Mouse (Mus musculus) gastrocnemius, postnatal 25 days (tissue): ENCODE data around the gene Mlec. TPM values are rescaled to one million over a fixed set of nuclear protein-coding genes. Genes with fewer than 3 reads are reported as not detected.
"Not testable (repeated sequence)": the region's sequence is repeated elsewhere in the genome, so short reads cannot be mapped to it uniquely, and the experiment has no call there.

Experiments
- DNase-seq: peaks from one replicate; pipeline ENCODE4 v3.0.0; 2022
- total RNA-seq, 2 experiments: library from RNA; stranded (reverse); gene quantifications; 1 replicate in 1 of 2; 2 replicates in 1 of 2; pipeline ENCODE4 v1.2.3; 2021

Gene Mlec
- total RNA-seq, 2 experiments from 2014 or later = 156 to 196 TPM

GRCm38 (mm10) chr5:115127421-115128179, 30.4 kb downstream of the Mlec start:
- no peak for DNase-seq

- DNase-seq = no peak
These were observed 31.2 kb downstream of the Mlec start for GRCm38 (mm10) chr5:115126578-115127312.

GRCm38 (mm10) chr5:115125211-115125871, 32.6 kb downstream of the Mlec start:
- peak; percentile 80 for DNase-seq

- no peak for DNase-seq
These were observed 33.3 kb downstream of the Mlec start for GRCm38 (mm10) chr5:115124690-115125089.

DNA sequence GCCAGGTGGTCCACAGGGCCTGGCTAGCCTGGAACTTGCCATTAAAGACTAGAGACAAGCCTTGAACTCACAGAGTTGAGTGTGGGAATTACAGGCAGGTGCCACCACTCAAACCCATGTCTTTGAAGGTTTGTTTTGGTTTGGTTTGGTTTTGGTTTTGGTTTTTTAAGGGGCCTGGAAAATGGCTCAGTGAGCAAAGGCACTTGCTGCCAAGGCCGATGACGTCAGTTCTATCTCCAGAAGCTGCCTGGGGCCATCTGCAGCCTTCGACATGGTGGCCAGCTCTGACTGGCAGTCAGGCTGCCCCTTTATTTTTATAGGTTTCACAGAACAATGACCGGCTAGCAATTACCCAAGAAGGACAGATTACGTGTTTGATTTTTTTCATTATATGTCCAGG, 37.0 kb downstream of the Mlec start:
- no peak for DNase-seq

GRCm38 (mm10) chr5:115118961-115119570, 38.9 kb downstream of the Mlec start, which contains the start of gene Acads:
Acads (minus strand) TSS chr5:115119346.
- peak; percentile 89 for DNase-seq

DNA sequence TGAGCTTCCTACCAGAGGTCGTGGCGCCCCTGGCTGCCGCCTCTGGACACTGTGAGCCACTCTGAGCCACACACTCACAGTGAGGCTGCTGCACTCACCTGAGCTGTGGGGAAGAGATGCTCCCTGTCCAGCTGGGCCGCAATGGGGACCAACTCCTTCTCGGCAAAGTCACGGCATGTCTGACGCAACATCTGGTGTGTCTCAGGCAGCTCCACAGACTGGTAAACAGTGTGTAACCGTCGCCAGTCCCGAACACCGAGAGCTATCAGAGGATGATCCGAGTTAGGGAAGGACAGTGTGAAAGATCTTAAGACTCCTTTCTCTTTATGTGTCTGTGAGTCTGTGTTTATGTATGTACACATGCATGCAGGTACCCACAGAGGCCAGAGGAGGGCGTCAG, 40.5 kb downstream of the Mlec start:
- DNase-seq = no peak

GRCm38 (mm10) chr5:115116426-115116825, 41.6 kb downstream of the Mlec start:
- DNase-seq = no peak

- DNase-seq = no peak
These were observed 43.5 kb downstream of the Mlec start for GRCm38 (mm10) chr5:115114501-115114900.

GRCm38 (mm10) chr5:115113244-115113643, 44.7 kb downstream of the Mlec start:
- no peak for DNase-seq

GRCm38 (mm10) chr5:115111156-115111555, 46.8 kb downstream of the Mlec start:
- DNase-seq = no peak

DNA sequence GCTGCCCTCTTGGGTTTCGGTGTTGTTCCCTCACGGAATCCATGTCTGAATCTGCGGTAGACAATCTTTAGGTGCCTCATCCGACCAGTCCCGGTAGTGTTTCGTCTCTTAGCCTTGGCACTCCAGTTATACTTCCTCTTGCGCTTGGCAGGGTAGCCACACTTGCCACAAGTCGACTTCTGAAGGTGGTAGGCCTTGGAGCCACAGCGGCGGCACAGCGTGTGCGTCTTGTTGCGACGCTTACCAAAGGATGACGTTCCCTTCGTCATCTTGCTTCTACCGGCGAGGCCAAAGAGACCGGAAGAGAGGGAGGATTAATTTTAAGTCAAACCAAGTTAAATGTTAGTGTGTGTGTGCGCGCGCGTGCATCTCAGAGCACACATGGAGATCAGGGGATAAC, 54.7 kb downstream of the Mlec start:
- not testable (repeated sequence) for DNase-seq

DNA sequence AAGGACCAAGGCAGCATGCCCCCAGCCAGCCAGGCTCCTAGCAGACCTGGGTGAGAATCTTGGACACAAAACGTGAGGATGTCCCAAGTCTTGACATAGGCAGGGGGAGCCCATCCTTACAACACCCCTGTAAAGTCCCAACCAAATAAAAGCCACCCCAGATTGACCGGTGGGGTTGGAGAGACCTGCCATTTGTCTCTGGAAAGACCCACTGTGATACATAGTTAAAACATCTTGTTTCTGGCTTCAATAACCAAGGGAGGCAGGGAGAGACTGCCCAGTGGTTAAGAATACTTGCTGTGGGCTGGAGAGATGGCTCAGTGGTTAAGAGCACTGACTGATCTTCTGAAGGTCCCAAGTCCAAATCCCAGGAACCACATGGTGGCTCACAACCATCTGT, 55.7 kb downstream of the Mlec start:
- DNase-seq = no peak

DNA sequence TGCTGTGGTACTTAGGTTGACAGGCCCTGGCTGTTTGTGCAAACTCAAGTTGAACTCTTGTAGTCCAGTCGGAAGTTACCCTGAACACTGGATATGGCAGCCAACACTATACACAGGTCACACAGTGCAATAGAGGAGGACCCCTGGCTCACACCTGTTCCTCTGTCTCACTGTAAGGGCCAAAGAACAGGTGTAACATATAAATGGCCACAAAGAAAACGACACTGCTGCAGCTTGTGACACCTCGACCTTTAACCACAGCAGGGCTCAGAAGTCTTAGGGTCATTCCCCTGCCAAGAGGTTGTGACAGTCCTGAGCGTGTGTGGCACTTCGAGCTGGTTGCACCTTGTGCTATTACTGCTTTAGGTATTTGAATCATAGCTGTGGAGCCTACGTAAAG, 57.5 kb downstream of the Mlec start:
- DNase-seq = no peak

DNA sequence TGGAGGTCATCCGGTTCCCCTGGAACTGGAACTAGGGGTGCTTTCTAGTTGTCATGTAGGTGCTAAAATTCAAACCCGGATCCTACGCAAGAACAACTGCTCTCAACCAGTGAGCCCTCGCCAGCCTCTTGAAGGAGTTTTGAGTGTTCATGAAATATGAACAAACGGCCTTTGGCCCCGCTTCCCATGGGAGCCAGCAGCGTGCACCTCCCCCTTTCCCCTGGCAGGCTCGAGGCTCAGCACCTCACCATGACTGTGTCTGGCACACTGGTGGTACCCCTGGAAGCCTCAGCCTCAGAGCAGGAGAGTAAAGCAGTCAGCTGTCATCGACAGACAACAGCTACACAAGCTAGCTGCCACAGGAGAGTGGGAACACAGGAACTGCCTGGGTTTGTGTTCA, 58.0 kb downstream of the Mlec start:
- no peak for DNase-seq

- DNase-seq = no peak
These were observed 58.4 kb downstream of the Mlec start for GRCm38 (mm10) chr5:115099530-115099929.

DNA sequence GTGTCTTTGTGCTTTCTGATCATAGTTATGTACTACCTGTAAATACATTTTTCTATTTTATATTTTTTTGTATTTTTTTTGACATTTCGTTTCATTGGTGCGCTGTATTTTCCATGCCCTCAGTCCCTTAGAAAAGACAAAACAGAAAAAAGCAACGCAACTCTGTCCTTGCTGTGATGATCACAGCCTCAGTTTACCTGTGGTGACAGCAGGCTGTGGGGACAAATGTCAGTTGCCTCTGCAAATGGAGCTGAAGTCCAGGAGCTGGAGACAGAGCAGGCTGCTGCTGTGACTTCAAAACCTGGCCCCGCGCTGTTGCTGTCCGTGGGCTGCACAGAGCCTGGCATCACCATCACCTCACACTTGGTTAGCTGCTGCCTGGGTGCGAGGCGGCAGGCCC, 59.8 kb downstream of the Mlec start, which contains the start of gene Gm10401:
Gene Gm10401, minus strand, starts transcription at position 101 of the 400 bp plus-strand sequence.
- DNase-seq = no peak

Other genes with a start within 250 kb of the Mlec start
- under 1 TPM; 0.38 to 0.51 TPM for gene Oasl1, start 234.9 kb downstream of the Mlec start, total RNA-seq
- gene 2210016L21Rik, start 216.0 kb downstream of the Mlec start, total RNA-seq = 10 to 100 TPM; 25.3 to 26.9 TPM
- not detected for gene Hnf1a, start 187.1 kb downstream of the Mlec start, total RNA-seq
- 10 to 100 TPM; 19.6 to 20.3 TPM for gene Sppl3, start 147.0 kb downstream of the Mlec start, total RNA-seq
- gene Gm10401, start 59.9 kb downstream of the Mlec start, total RNA-seq = not detected
- 10 to 100 TPM; 65.8 TPM for gene Acads, start 38.8 kb downstream of the Mlec start, total RNA-seq
- gene Unc119b, start 23.2 kb downstream of the Mlec start, total RNA-seq = 10 to 100 TPM; 10.2 to 12.9 TPM
- gene Cabp1, start 36.2 kb upstream of the Mlec start, total RNA-seq = 1 to 10 TPM; 1.6 TPM
- 10 to 100 TPM; 29.2 to 30.7 TPM for gene Pop5, start 77.7 kb upstream of the Mlec start, total RNA-seq
- gene Rnf10, start 114.7 kb upstream of the Mlec start, total RNA-seq = 100 to 1,000 TPM; 263 to 281 TPM
- 100 to 1,000 TPM in 1 of 2 experiments, 10 to 100 TPM in 1; 91.7 to 100 TPM for gene Coq5, start 121.5 kb upstream of the Mlec start, total RNA-seq
- 100 to 1,000 TPM; 100 to 102 TPM for gene Dynll1, start 142.8 kb upstream of the Mlec start, total RNA-seq
- 10 to 100 TPM; 10.7 to 12.9 TPM for gene Srsf9, start 169.0 kb upstream of the Mlec start, total RNA-seq
- gene Gatc, start 183.0 kb upstream of the Mlec start, total RNA-seq = 10 to 100 TPM; 20.5 to 22.1 TPM
- gene Triap1, start 183.0 kb upstream of the Mlec start, total RNA-seq = 10 to 100 TPM; 17.5 to 18.4 TPM
- gene Cox6a1, start 190.8 kb upstream of the Mlec start, total RNA-seq = 10 to 100 TPM; 60.7 to 80.9 TPM